Mouse (Mus musculus) bone marrow, adult 2 months (tissue): ENCODE measurements around the gene Nuf2.
"Not testable (repeated sequence)": the region's sequence is repeated elsewhere in the genome, so short reads cannot be mapped to it uniquely, and the experiment has no call there.

ENCODE experiments used
- CTCF ChIP-seq: fragments of 200-500 bp; IDR thresholded peaks from 2 replicates; pipeline ENCODE4 v1.5.1; 2011; ENCODE audit warnings: low read length, control low read depth; ENCODE audit not compliant: control insufficient read depth, insufficient read depth
- POLR2A ChIP-seq: fragments of 200-500 bp; IDR thresholded peaks from 2 replicates; pipeline ENCODE4 v1.6.1; 2011; ENCODE audit warnings: low read depth, mild to moderate bottlenecking, control low read depth, low read length, borderline replicate concordance; ENCODE audit not compliant: control insufficient read depth

GRCm38 (mm10) chr1:169517899-169518517 lies 13.3 kb downstream of the Nuf2 start:
- TF ChIP-seq CTCF, POLR2A: not testable (repeated sequence)
